Mouse (Mus musculus) heart, embryonic 10.5 days (tissue): ENCODE data around the gene Wdr49. TPM values are rescaled to one million over a fixed set of nuclear protein-coding genes. Genes with fewer than 3 reads are reported as not detected.
A peak's percentile ranks its signal among the peaks of the same experiment; 100 is the strongest.
"Not testable (repeated sequence)": the region's sequence is repeated elsewhere in the genome, so short reads cannot be mapped to it uniquely, and the experiment has no call there.

Source experiments
- DNase-seq: peaks from one replicate; pipeline ENCODE4 v3.0.0-alpha.2; 2017; ENCODE audit warnings: low spot score
- H3K27ac ChIP-seq: fragments of 300-500 bp; sonication (generic); 2 replicates; pipeline ENCODE4 v1.5.1; 2016; ENCODE audit warnings: mild to moderate bottlenecking
- H3K27me3 ChIP-seq: fragments of 300-500 bp; sonication (generic); 2 replicates; pipeline ENCODE4 v1.6.1; 2016; ENCODE audit warnings: mild to moderate bottlenecking; ENCODE audit not compliant: poor library complexity, insufficient read depth, severe bottlenecking
- H3K36me3 ChIP-seq: fragments of 300-500 bp; sonication (generic); 2 replicates; pipeline ENCODE4 v1.6.1; 2016; ENCODE audit warnings: mild to moderate bottlenecking, moderate library complexity
- H3K4me1 ChIP-seq: fragments of 300-500 bp; sonication (generic); 2 replicates; pipeline ENCODE4 v1.6.1; 2016; ENCODE audit warnings: mild to moderate bottlenecking
- H3K4me3 ChIP-seq: fragments of 300-500 bp; sonication (generic); 2 replicates; pipeline ENCODE4 v1.5.1; 2016; ENCODE audit warnings: mild to moderate bottlenecking, moderate library complexity
- H3K9me3 ChIP-seq: fragments of 300-500 bp; sonication (generic); 2 replicates; pipeline ENCODE4 v1.6.1; 2016; ENCODE audit warnings: mild to moderate bottlenecking, moderate library complexity
- WGBS: fragments of 180-500 bp; shearing (Covaris S2); methylation state at CpG from one replicate; pipeline ENCODE4 v1.1.7; 2016; 5-methylcytosine and 5-hydroxymethylcytosine counted together
- polyA plus RNA-seq: library from polyadenylated mRNA; unstranded; fragments of >200 nt; fragmentation: Nextera tagmentation; extraction: Ambion mirVana; gene quantifications from 2 replicates; pipeline ENCODE4 v1.2.1, GENCODE M21; 2016

The Wdr49 gene
- polyA plus RNA-seq, 1 experiment from 2014 or later: not detected

DNA sequence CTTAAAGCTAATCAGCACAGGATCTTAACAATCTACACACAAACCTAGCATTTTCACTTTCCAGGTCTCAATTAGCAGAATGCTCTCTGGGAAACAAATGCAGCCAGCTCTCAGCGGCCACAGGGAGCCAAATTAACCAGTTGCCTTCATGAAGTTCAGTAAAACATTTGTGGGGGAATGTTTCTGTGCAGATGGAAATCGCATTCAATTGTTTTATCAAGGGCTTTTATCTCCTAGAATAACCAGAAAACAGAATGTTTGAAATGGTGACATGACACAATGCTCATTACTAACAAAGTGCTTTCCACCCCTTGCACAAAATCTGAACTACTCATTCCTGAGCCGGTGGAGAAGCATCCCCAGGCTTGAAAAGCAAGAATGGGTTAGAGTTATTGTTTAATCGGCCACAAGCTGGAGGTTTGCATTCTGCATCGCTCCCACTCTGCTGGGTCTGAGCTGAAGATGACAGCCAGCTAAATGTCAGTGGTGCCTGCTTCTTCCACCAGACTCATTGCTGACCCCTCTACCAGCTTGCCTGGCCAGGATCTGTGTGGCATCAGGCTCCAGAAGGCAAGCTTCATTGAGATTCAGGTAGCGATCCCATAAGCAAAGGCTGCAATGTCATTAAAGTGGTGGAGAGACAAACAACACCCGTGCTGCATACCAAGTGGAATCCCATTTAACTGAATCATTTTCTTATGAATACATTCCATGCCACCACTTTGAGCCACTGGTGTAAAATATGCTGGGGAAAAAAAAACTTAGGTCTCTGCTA is 86.6 kb downstream of the Wdr49 start:
- 67% methylated on average over 7 of the region's 7 CpGs for WGBS
- DNase-seq: no peak
- Histone ChIP-seq H3K27ac (peak overlapping the region; percentile 67; the same call in 1 of the 2 replicates), H3K36me3 (no peaks in the 10 kb centered on the region), H3K9me3 (no peaks in the 10 kb centered on the region), H3K4me1 (peaks cover 13% of the 10 kb centered on the region; the same call in 1 of the 2 replicates), H3K27me3 (no peaks in the 10 kb centered on the region), H3K4me3 (no peak overlapping the region)

- H3K36me3 ChIP-seq: no peaks in the 10 kb centered on the region
- H3K9me3 ChIP-seq: no peaks in the 10 kb centered on the region
- WGBS: 35% methylated on average over 3 of the region's 3 CpGs
- no peak overlapping the region for H3K27ac ChIP-seq
- DNase-seq: no peak
- H3K4me3 ChIP-seq: no peak overlapping the region
- peaks cover 13% of the 10 kb centered on the region; the same call in 1 of the 2 replicates for H3K4me1 ChIP-seq
- H3K27me3 ChIP-seq: no peaks in the 10 kb centered on the region
Observed at GRCm38 (mm10) chr3:75394487-75394886, 87.5 kb downstream of the Wdr49 start.

GRCm38 (mm10) chr3:75381776-75382175 is 100.2 kb downstream of the Wdr49 start:
- DNase-seq: no peak
- no peaks in the 10 kb centered on the region for H3K27me3 ChIP-seq
- no peaks in the 10 kb centered on the region for H3K9me3 ChIP-seq
- WGBS: 63% methylated on average over 2 of the region's 2 CpGs
- H3K4me1 ChIP-seq: no peaks in the 10 kb centered on the region
- H3K36me3 ChIP-seq: no peaks in the 10 kb centered on the region
- H3K4me3 ChIP-seq: no peak overlapping the region
- H3K27ac ChIP-seq: no peak overlapping the region

- H3K27ac ChIP-seq: no peak overlapping the region
- H3K36me3 ChIP-seq: no peaks in the 10 kb centered on the region
- no peak for DNase-seq
Observed at GRCm38 (mm10) chr3:75353972-75354371, 128.0 kb downstream of the Wdr49 start.

DNA sequence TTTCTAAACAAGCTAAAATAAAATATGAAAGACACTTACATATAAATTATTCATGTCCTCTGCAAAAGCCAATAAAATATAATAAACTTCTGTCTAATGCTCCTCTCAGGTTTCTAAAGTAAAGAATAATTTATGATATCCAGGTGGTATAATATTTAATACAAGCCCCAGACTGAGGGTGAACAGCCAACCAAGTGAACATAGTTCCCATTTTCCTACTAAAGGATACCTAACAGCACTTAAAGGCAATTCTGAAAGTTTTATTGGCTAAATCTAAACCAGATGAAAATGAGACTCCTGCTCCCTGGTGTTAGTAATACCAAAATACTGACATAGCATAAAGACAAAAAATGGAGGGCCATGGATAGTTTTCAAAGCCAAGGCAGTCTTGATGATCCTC is 144.8 kb downstream of the Wdr49 start:
- DNase-seq: no peak

More at GRCm38 (mm10) chr3:75353972-75354371, 128.0 kb downstream of the Wdr49 start:
- H3K4me1 ChIP-seq: no peaks in the 10 kb centered on the region
- no peaks in the 10 kb centered on the region for H3K27me3 ChIP-seq
- no peaks in the 10 kb centered on the region for H3K9me3 ChIP-seq
- H3K4me3 ChIP-seq: no peak overlapping the region

GRCm38 (mm10) chr3:75320999-75321398 is 161.0 kb downstream of the Wdr49 start:
- Histone ChIP-seq H3K27me3 (no peaks in the 10 kb centered on the region), H3K4me1 (no peaks in the 10 kb centered on the region), H3K9me3 (no peaks in the 10 kb centered on the region), H3K36me3 (no peaks in the 10 kb centered on the region), H3K27ac (no peak overlapping the region), H3K4me3 (no peak overlapping the region)
- no peak for DNase-seq
- 82% methylated on average over 4 of the region's 4 CpGs for WGBS

More for the DNA sequence above, 144.8 kb downstream of the Wdr49 start:
- H3K9me3 ChIP-seq: no peaks in the 10 kb centered on the region
- no peak overlapping the region for H3K4me3 ChIP-seq
- H3K27ac ChIP-seq: no peak overlapping the region
- H3K27me3 ChIP-seq: no peaks in the 10 kb centered on the region
- H3K4me1 ChIP-seq: no peaks in the 10 kb centered on the region
- H3K36me3 ChIP-seq: no peaks in the 10 kb centered on the region

- H3K4me3 ChIP-seq: no peak overlapping the region
Observed at GRCm38 (mm10) chr3:75308861-75309260, 173.1 kb downstream of the Wdr49 start.

DNA sequence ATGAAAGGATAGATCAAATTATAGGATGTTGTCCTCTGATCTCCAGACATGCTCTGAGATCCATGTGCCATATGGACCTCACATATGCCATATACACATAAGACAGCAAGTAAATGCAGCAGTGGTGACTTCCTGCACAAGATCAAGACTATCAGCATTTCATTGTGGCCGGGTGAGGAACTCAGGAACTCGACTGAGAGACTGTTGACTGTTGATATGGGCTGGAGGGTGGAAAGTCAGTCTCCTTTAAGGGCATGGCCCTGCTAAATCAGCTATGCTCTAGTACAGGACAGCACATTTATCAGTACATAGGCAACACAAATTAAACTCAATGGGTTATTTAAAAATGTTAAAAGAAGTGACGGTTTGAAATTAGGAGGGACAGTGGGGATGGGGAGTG is 173.7 kb downstream of the Wdr49 start:
- Histone ChIP-seq H3K4me3 (no peak overlapping the region), H3K4me1 (no peaks in the 10 kb centered on the region), H3K9me3 (no peaks in the 10 kb centered on the region), H3K27me3 (no peaks in the 10 kb centered on the region), H3K27ac (no peak overlapping the region), H3K36me3 (no peaks in the 10 kb centered on the region)
- no peak for DNase-seq
- WGBS: 53% methylated on average over 3 of the region's 3 CpGs

More at GRCm38 (mm10) chr3:75308861-75309260, 173.1 kb downstream of the Wdr49 start:
- Histone ChIP-seq H3K36me3 (no peaks in the 10 kb centered on the region), H3K9me3 (no peaks in the 10 kb centered on the region), H3K4me1 (no peaks in the 10 kb centered on the region), H3K27ac (no peak overlapping the region), H3K27me3 (no peaks in the 10 kb centered on the region)
- 85% methylated on average over 4 of the region's 4 CpGs for WGBS
- no peak for DNase-seq

- no peaks in the 10 kb centered on the region for H3K4me1 ChIP-seq
- no peak overlapping the region for H3K27ac ChIP-seq
- no peak for DNase-seq
- H3K9me3 ChIP-seq: no peaks in the 10 kb centered on the region
- no peaks in the 10 kb centered on the region for H3K27me3 ChIP-seq
- H3K36me3 ChIP-seq: no peaks in the 10 kb centered on the region
- H3K4me3 ChIP-seq: no peak overlapping the region
- 86% methylated on average over 3 of the region's 3 CpGs for WGBS
Observed at GRCm38 (mm10) chr3:75305584-75305983, 176.4 kb downstream of the Wdr49 start.

DNA sequence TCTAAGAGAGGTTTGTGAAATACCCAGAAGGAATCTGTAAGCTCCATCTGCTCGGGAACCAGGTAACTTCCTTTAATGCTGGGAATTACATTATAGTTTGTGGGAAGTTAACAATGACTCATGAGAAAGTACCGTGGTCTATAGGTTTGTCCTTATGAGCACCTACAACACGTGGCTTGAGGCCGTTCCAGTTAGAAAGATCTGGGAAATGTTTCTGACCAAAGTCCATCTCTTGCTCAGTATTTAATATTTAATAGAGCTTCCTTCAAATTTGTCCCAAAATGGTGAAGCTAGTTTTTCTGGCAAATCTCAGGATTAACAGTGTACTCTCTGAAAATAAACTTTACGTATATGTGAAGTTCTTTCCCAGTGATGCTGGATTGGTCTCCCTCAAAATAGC is 177.3 kb downstream of the Wdr49 start:
- Histone ChIP-seq H3K9me3 (no peaks in the 10 kb centered on the region), H3K4me1 (no peaks in the 10 kb centered on the region), H3K27ac (no peak overlapping the region), H3K36me3 (no peaks in the 10 kb centered on the region), H3K27me3 (no peaks in the 10 kb centered on the region), H3K4me3 (no peak overlapping the region)
- 90% methylated on average over 5 of the region's 5 CpGs for WGBS
- no peak for DNase-seq

- no peak for DNase-seq
- Histone ChIP-seq H3K9me3 (no peaks in the 10 kb centered on the region), H3K4me3 (no peak overlapping the region), H3K4me1 (peaks cover 8% of the 10 kb centered on the region; the same call in 1 of the 2 replicates), H3K27me3 (no peaks in the 10 kb centered on the region), H3K27ac (no peak overlapping the region), H3K36me3 (no peaks in the 10 kb centered on the region)
- WGBS: 93% methylated on average over 2 of the region's 2 CpGs
Observed at GRCm38 (mm10) chr3:75301072-75301471, 180.9 kb downstream of the Wdr49 start.

- not testable (repeated sequence) for H3K27ac ChIP-seq, H3K27me3 ChIP-seq, H3K9me3 ChIP-seq, H3K4me1 ChIP-seq, DNase-seq, H3K4me3 ChIP-seq, H3K36me3 ChIP-seq
- 79% methylated on average over 1 of the region's 1 CpGs for WGBS
Observed at GRCm38 (mm10) chr3:75299464-75299863, 182.5 kb downstream of the Wdr49 start.

DNA sequence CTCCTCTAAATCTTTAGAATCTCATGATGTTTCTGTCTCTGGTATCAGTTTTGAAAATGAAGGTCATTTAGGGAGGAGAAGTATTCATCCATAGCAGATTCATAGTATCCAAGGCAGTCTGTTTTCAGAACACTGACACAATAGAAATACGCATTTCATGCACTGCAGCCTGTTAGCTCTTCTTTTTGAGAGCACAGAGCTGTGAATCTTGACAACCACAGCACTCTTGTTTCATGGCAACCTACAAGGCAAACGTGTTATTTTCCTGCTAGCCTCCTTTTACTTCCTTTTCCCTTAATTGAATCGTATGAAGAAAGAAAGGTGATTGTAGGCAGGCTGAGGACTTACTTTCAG is 184.2 kb downstream of the Wdr49 start:
- Histone ChIP-seq H3K9me3 (no peaks in the 10 kb centered on the region), H3K36me3 (no peaks in the 10 kb centered on the region), H3K4me3 (no peak overlapping the region), H3K27me3 (no peaks in the 10 kb centered on the region), H3K27ac (peak overlapping the region; percentile 49; the same call in 1 of the 2 replicates), H3K4me1 (peaks cover 8% of the 10 kb centered on the region; the same call in 1 of the 2 replicates)
- no peak for DNase-seq
- WGBS: 45% methylated on average over 3 of the region's 3 CpGs
